Mouse (Mus musculus): ENCODE results near the gene Slc1a3.

The Slc1a3 gene

GRCm38 (mm10) chr15:8601312-8602146 is 109.0 kb downstream of the Slc1a3 start:
- DNase-seq, result no peak

- no peak for DNase-seq
Observed at GRCm38 (mm10) chr15:8596375-8596900, 114.1 kb downstream of the Slc1a3 start.

DNA sequence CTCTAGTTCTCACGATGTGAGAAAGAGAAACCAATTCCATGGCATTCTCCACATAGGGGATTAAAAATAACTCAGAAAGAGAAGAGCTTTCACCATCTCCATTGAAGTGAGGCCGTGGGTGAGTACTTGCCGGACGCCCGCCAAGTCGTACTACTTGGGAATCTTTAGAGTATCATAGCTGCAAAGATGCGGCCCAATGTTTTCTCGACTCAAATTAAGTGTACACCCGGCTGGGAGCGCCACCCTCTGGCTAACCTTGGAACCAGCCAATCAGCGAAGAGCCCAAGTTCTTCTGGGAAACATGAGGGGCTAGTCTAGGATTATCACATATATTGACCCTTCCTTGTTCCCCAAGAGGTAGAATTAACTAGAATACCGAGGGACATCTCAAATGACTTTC is 115.3 kb downstream of the Slc1a3 start:
- DNase-seq, result peak; percentile 54

- peak; percentile 82 for DNase-seq
Observed at GRCm38 (mm10) chr15:8589503-8590116, 121.0 kb downstream of the Slc1a3 start.

DNA sequence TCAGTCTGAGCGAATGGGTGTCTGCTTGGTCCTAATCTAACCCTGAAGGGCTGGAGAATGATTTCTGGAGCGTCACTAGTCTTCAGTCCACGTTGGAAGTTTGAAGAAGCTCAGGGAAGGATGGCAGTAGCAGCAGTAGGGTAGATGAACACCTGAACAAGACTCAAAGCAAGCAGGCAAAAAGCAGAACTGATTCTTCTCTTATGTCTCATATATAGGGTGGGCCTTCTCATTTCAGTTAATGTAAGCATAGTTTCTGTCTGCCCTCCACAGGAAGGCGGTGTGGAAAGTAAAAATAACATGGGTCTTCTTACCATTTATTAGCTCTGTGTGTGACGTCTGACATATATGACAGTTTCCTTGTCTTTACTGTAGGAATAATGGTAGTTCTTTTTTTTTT is 122.5 kb downstream of the Slc1a3 start:
- DNase-seq, result no peak

DNA sequence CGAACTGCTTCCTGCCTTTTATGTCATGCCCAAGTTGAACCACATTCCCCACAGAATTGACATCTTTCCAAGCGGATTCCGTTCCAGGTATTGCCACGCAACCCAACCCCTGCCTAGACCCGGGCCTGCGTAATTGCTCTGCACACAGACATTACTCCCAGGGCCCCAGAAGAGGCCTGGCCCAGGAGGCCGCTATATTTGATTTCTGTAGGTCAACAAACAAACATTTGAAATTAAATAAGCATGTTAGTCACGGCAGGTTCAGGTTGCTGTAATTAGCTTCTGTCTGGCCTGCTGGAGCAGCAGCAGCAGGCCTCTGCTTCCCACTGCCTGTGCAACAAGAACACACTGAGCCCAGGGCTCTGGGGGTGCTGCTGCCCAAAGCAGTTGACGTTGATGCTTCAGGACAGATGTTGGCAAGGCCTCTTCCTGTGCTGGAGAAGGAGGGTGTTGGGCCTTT is 123.7 kb downstream of the Slc1a3 start:
- no peak for DNase-seq
